Mouse (Mus musculus): Measurements from ENCODE around the gene 2610001J05Rik.

2610001J05Rik gene

GRCm38 (mm10) chr6:13835720-13836665 is 35.3 kb downstream of the 2610001J05Rik start:
- no peak for DNase-seq (ENCODE audit: low spot score in 2 of 2)

DNA sequence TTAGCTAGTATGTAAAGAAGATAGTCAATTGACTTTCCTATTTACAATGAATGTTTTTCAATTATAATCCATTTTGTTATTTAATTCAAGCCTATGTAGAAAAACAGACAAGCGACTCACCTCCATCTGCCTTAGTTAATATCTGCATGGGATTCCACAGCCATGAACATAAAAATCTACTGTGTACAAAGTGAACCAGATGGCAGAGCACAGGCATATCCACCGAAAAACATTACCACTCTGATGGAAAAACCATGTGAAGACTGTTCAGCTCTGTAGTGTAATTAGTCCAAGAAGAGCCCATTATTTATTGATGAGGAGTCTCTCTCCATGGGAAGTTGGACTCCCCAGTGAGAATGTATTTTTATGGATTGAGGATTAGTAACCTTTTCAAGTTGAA is 38.5 kb downstream of the 2610001J05Rik start:
- no peak for DNase-seq (ENCODE audit: low spot score in 2 of 2)

DNA sequence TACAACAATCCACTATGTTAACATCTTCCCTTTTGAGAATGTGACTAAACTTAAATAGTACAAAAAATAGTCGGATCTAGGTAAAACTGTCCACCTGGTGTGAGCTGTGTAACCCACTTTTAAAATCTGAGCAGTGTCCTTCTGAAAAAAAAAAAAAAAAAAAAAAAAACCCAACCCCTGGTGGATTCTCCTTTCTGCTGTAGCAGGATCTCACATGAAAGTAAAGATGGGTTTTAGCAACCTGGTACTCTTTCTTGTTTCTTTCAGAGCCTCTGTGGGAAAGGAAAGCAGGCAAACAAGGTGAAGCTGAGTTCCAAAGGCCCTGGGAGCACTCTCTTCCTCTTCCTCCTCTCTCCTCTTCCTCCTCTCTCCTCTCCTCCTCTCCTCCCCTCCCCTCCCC is 42.4 kb downstream of the 2610001J05Rik start:
- DNase-seq (ENCODE audit: low spot score in 2 of 2): no peak

All from natural killer cell, adult 2 months (primary cell).